Mouse (Mus musculus) lung, embryonic 14.5 days (tissue): ENCODE results near the gene Fkrp. TPM values are rescaled to one million over a fixed set of nuclear protein-coding genes. Genes with fewer than 3 reads are reported as not detected.

Source experiments
- ATAC-seq: fragments of 200-750 bp; cut with Nextera tagmentation; 2 replicates; pipeline ENCODE4 v1.8.0; 2017; ENCODE audit warnings: mild to moderate bottlenecking, moderate TSS enrichment, moderate library complexity; ENCODE audit not compliant: insufficient read depth
- DNase-seq: peaks from one replicate; pipeline ENCODE4 v3.0.0-alpha.2; 2015
- H3K27ac ChIP-seq: fragments of 300-500 bp; sonication (generic); 2 replicates; pipeline ENCODE4 v1.5.1; 2014; ENCODE audit warnings: low read depth, mild to moderate bottlenecking, moderate library complexity
- H3K27me3 ChIP-seq: fragments of 300-500 bp; sonication (generic); 2 replicates; pipeline ENCODE4 v1.6.1; 2014; ENCODE audit warnings: low read length, control low read depth; ENCODE audit not compliant: insufficient read depth
- H3K36me3 ChIP-seq: fragments of 300-500 bp; sonication (generic); 2 replicates; pipeline ENCODE4 v1.6.1; 2014; ENCODE audit warnings: control low read depth; ENCODE audit not compliant: insufficient read depth
- H3K4me1 ChIP-seq: fragments of 300-500 bp; sonication (generic); 2 replicates; pipeline ENCODE4 v1.6.1; 2014; ENCODE audit warnings: antibody characterized with exemption, control low read depth; ENCODE audit not compliant: insufficient read depth
- H3K4me2 ChIP-seq: fragments of 300-500 bp; sonication (generic); 2 replicates; pipeline ENCODE4 v1.6.1; 2014; ENCODE audit warnings: mild to moderate bottlenecking
- H3K4me3 ChIP-seq: fragments of 300-500 bp; sonication (generic); 2 replicates; pipeline ENCODE4 v1.5.1; 2014; ENCODE audit warnings: low read depth, low read length
- H3K9ac ChIP-seq: fragments of 300-500 bp; sonication (generic); 2 replicates; pipeline ENCODE4 v1.6.1; 2014
- H3K9me3 ChIP-seq: fragments of 300-500 bp; sonication (generic); 2 replicates; pipeline ENCODE4 v1.6.1; 2016; ENCODE audit warnings: low read depth, low read length, control low read depth
- CTCF ChIP-seq: IDR thresholded peaks from 2 replicates; pipeline ENCODE4 v1.5.1; 2016; ENCODE audit warnings: antibody characterized with exemption, low read depth
- WGBS: fragments of 180-500 bp; shearing (Covaris S2); extraction: QIAGEN DNeasy Blood & Tissue Kit; methylation state at CpG from one replicate; pipeline ENCODE4 v1.1.7; 2014; 5-methylcytosine and 5-hydroxymethylcytosine counted together
- polyA plus RNA-seq: library from polyadenylated mRNA; unstranded; fragments of >200 nt; fragmentation: Nextera tagmentation; extraction: Ambion mirVana; gene quantifications from 2 replicates; pipeline ENCODE4 v1.2.1, GENCODE M21; 2014

The Fkrp gene
- polyA plus RNA-seq, 1 experiment from 2014 or later, result 31.9 TPM

GRCm38 (mm10) chr7:16830449-16830848, 13.9 kb upstream of the Fkrp start:
- H3K4me3 ChIP-seq, result no peak overlapping the region
- 73% methylated on average over 9 of the region's 9 CpGs for WGBS

GRCm38 (mm10) chr7:16827274-16827673, 10.7 kb upstream of the Fkrp start:
- H3K27ac ChIP-seq, result 0 out of 2 replicates have a peak overlapping the region, but pooled peaks have one; percentile 18
- ATAC-seq (no peak), DNase-seq (no peak)
- no peaks in the 10 kb centered on the region for H3K4me1 ChIP-seq
- H3K4me3 ChIP-seq, result no peak overlapping the region
- H3K36me3 ChIP-seq, result peaks cover 97% of the 10 kb centered on the region
- H3K4me2 ChIP-seq, result no peak overlapping the region
- no peak overlapping the region for H3K9ac ChIP-seq
- no peaks in the 10 kb centered on the region for H3K9me3 ChIP-seq
- WGBS, result 68% methylated on average over 4 of the region's 4 CpGs
- TF ChIP-seq CTCF, result no peak
- no peaks in the 10 kb centered on the region for H3K27me3 ChIP-seq

More at GRCm38 (mm10) chr7:16830449-16830848, 13.9 kb upstream of the Fkrp start:
- H3K27ac ChIP-seq, result peak overlapping the region; percentile 43; the same call in 1 of the 2 replicates
- no peaks in the 10 kb centered on the region for H3K9me3 ChIP-seq
- no peak overlapping the region for H3K4me2 ChIP-seq
- ATAC-seq (no peak), DNase-seq (no peak)
- TF ChIP-seq CTCF, result no peak
- no peak overlapping the region for H3K9ac ChIP-seq
- H3K27me3 ChIP-seq, result no peaks in the 10 kb centered on the region
- H3K36me3 ChIP-seq, result peaks cover 95% of the 10 kb centered on the region
- no peaks in the 10 kb centered on the region for H3K4me1 ChIP-seq

DNA sequence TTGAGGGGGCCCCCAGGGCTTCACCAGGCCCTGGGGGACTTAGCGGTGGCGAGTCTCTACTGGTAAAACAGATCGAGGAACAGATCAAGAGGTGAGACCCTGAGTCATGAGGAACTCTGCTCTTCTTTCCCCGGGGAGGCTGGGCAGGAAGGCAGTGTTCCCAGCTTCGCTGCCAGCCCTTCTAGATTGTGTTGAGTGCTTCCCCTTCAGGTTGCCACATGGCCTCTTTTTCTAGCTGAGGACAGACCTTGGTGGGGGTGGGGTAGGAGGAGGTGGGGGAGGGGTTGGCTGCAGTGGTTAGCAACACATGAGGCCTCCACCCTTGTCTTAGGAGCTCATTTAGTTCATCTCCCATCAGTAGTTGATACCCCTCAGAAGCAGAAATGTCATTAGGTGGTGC, 10.0 kb upstream of the Fkrp start:
- Histone ChIP-seq H3K9me3 (no peaks in the 10 kb centered on the region), H3K4me1 (no peaks in the 10 kb centered on the region; the same call in 1 of the 2 replicates), H3K27ac (no peak overlapping the region), H3K4me2 (no peak overlapping the region), H3K4me3 (no peak overlapping the region), H3K9ac (no peak overlapping the region), H3K27me3 (no peaks in the 10 kb centered on the region), H3K36me3 (peaks cover 95% of the 10 kb centered on the region)
- 80% methylated on average over 5 of the region's 5 CpGs for WGBS
- no peak for TF ChIP-seq CTCF
- DNase-seq (no peak), ATAC-seq (no peak)

- no peak overlapping the region for H3K4me3 ChIP-seq
- H3K27me3 ChIP-seq, result no peaks in the 10 kb centered on the region
- no peak overlapping the region for H3K27ac ChIP-seq
- H3K4me2 ChIP-seq, result no peak overlapping the region
- peak; percentile 52 for DNase-seq
- no peaks in the 10 kb centered on the region; the same call in 1 of the 2 replicates for H3K4me1 ChIP-seq
- 79% methylated on average over 10 of the region's 10 CpGs for WGBS
- no peaks in the 10 kb centered on the region for H3K9me3 ChIP-seq
- no peak for ATAC-seq
- H3K9ac ChIP-seq, result no peak overlapping the region
- H3K36me3 ChIP-seq, result peaks cover 92% of the 10 kb centered on the region
- peak; percentile 44 for TF ChIP-seq CTCF
Measured at GRCm38 (mm10) chr7:16825785-16826184, 9.3 kb upstream of the Fkrp start.

DNA sequence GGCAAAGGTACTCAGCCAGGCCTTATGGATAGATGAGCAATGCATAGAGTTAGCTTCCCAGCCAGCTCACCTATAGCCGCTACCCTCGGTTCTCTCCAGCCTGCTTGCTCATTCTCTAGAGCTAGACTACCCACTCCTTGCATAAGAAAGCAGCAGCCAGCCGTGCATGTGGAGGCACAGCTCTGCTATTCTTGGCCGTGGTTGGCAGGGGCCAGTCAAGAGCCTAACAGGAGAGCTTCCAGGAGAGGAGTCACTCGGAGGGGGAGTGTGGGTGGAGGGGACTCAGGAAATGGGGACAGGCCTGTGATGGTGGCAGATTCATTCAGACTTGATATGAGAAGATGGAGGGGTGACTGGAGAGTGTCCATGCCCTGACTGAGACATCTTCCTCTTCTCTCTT, 7.2 kb upstream of the Fkrp start:
- H3K36me3 ChIP-seq, result peaks cover 79% of the 10 kb centered on the region
- WGBS, result 77% methylated on average over 5 of the region's 5 CpGs

DNA sequence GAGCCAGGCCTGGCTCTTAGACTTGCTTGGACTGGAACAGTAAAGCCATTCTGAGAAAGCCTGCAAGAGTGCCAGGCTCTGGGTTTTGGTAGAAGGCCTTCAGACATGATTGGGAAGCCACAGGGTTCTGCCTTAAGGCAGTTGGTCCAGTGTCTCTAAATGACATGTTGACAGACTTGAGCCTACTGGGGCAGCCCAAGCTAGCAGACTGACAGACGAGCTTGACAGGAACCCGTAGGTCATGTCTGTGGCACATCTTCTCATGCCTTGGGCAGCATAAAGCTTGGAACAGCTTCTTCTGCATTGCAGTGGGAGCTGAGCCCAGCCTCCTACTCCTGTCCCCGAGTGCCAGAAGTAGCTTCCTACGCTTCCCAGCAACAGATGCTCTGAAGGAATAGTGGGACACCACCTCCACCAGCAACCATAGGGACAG, 5.2 kb upstream of the Fkrp start:
- H3K9ac ChIP-seq, result no peak overlapping the region
- no peak for ATAC-seq

More for the DNA sequence above, 7.2 kb upstream of the Fkrp start:
- no peak for TF ChIP-seq CTCF
- no peak overlapping the region for H3K27ac ChIP-seq
- DNase-seq (no peak), ATAC-seq (no peak)
- no peak overlapping the region for H3K9ac ChIP-seq
- peaks cover 7% of the 10 kb centered on the region for H3K4me1 ChIP-seq
- H3K9me3 ChIP-seq, result no peaks in the 10 kb centered on the region
- no peak overlapping the region for H3K4me3 ChIP-seq
- no peaks in the 10 kb centered on the region for H3K27me3 ChIP-seq
- H3K4me2 ChIP-seq, result no peak overlapping the region

GRCm38 (mm10) chr7:16821091-16821490, 4.6 kb upstream of the Fkrp start:
- Histone ChIP-seq H3K4me3 (no peak overlapping the region), H3K4me1 (peaks cover 23% of the 10 kb centered on the region), H3K9me3 (no peaks in the 10 kb centered on the region), H3K27me3 (no peaks in the 10 kb centered on the region), H3K36me3 (peaks cover 52% of the 10 kb centered on the region), H3K9ac (no peak overlapping the region), H3K27ac (no peak overlapping the region), H3K4me2 (no peak overlapping the region)
- ATAC-seq (no peak), DNase-seq (no peak)
- no peak for TF ChIP-seq CTCF
- 56% methylated on average over 3 of the region's 3 CpGs for WGBS

More for the DNA sequence above, 5.2 kb upstream of the Fkrp start:
- Histone ChIP-seq H3K4me2 (no peak overlapping the region), H3K4me3 (no peak overlapping the region), H3K36me3 (peaks cover 58% of the 10 kb centered on the region), H3K27me3 (no peaks in the 10 kb centered on the region), H3K27ac (no peak overlapping the region), H3K9me3 (no peaks in the 10 kb centered on the region), H3K4me1 (peaks cover 23% of the 10 kb centered on the region)
- DNase-seq, result no peak
- WGBS, result 74% methylated on average over 4 of the region's 4 CpGs
- TF ChIP-seq CTCF, result no peak

- no peaks in the 10 kb centered on the region for H3K9me3 ChIP-seq
- no peak overlapping the region for H3K27ac ChIP-seq
- DNase-seq, result no peak
- TF ChIP-seq CTCF, result no peak
- H3K36me3 ChIP-seq, result peaks cover 44% of the 10 kb centered on the region
- H3K4me3 ChIP-seq, result no peak overlapping the region
- H3K27me3 ChIP-seq, result no peaks in the 10 kb centered on the region
- peaks cover 28% of the 10 kb centered on the region for H3K4me1 ChIP-seq
- ATAC-seq, result no peak
- no peak overlapping the region for H3K9ac ChIP-seq
- WGBS, result 62% methylated on average over 5 of the region's 5 CpGs
- H3K4me2 ChIP-seq, result no peak overlapping the region
Measured at GRCm38 (mm10) chr7:16820271-16820763, 3.8 kb upstream of the Fkrp start.
